Mouse (Mus musculus): ENCODE data around the gene Ostf1.

- TF ChIP-seq CTCF (IDR thresholded peaks at IDR 0.05; ENCODE audit: low read depth, low read length) (no peak), TAL1 (conservative IDR thresholded peaks at IDR 0.05; ENCODE audit: low read depth, low read length) (no peak), GATA1 (IDR thresholded peaks at IDR 0.05; ENCODE audit: borderline replicate concordance, low read length) (no peak), POLR2AphosphoS5 (IDR thresholded peaks at IDR 0.05; ENCODE audit: insufficient replicate concordance, low read depth, low read length) (no peak), GATA2 (IDR thresholded peaks at IDR 0.05; ENCODE audit: borderline replicate concordance, low read depth, low read length) (no peak)
These were observed 21.0 kb upstream of the Ostf1 start for GRCm38 (mm10) chr19:18652592-18652991.
